Mouse (Mus musculus) myocyte (in vitro differentiated cells): ENCODE measurements around the gene Slc35e3.

Experiments used
- CEBPB ChIP-seq: IDR thresholded peaks from 2 replicates; pipeline ENCODE4 v1.6.1; 2011; ENCODE audit warnings: mild to moderate bottlenecking, moderate library complexity; ENCODE audit not compliant: poor library complexity, insufficient read depth, severe bottlenecking
- E2F4 ChIP-seq: IDR thresholded peaks from one replicate; pipeline ENCODE4 v1.6.1; 2011; ENCODE audit warnings: mild to moderate bottlenecking, control low read depth, moderate library complexity; ENCODE audit not compliant: insufficient read depth
- MAX ChIP-seq: IDR thresholded peaks from one replicate; pipeline ENCODE4 v1.6.1; 2011; ENCODE audit warnings: low read depth, mild to moderate bottlenecking, control low read depth
- MYOD1 ChIP-seq, 3 experiments: IDR thresholded peaks; one replicate each; pipeline ENCODE4 v1.6.1; 2011; ENCODE audit warnings: control low read depth in 2 of 3, low read depth in 2 of 3, mild to moderate bottlenecking in 2 of 3, moderate library complexity in 1 of 3; ENCODE audit not compliant: insufficient read length in 2 of 3, control insufficient read depth in 1 of 3
- MYOG ChIP-seq, 3 experiments: IDR thresholded peaks; one replicate each; pipeline ENCODE4 v1.6.1; 2011; ENCODE audit warnings: control low read depth in 2 of 3, low read depth in 2 of 3, mild to moderate bottlenecking in 2 of 3; ENCODE audit not compliant: insufficient read length in 2 of 3, control insufficient read depth in 1 of 3, insufficient read depth in 1 of 3
- POLR2A ChIP-seq: IDR thresholded peaks from one replicate; pipeline ENCODE4 v1.6.1; 2011; ENCODE audit warnings: low read depth, mild to moderate bottlenecking, control low read depth, moderate library complexity; ENCODE audit not compliant: insufficient read length
- POLR2AphosphoS2 ChIP-seq: IDR thresholded peaks from one replicate; pipeline ENCODE4 v1.6.1; 2011; ENCODE audit warnings: low read depth, control low read depth; ENCODE audit not compliant: insufficient read length
- REST ChIP-seq: IDR thresholded peaks from one replicate; pipeline ENCODE4 v1.6.1; 2011; ENCODE audit warnings: mild to moderate bottlenecking, control low read depth, moderate library complexity; ENCODE audit not compliant: insufficient read depth, insufficient read length
- SRF ChIP-seq: IDR thresholded peaks from one replicate; pipeline ENCODE4 v1.6.1; 2011; ENCODE audit warnings: low read depth; ENCODE audit not compliant: control insufficient read depth, insufficient read length
- TCF12 ChIP-seq: IDR thresholded peaks from one replicate; pipeline ENCODE4 v1.6.1; 2011; ENCODE audit warnings: mild to moderate bottlenecking, control low read depth; ENCODE audit not compliant: poor library complexity, insufficient read depth, severe bottlenecking
- TCF3 ChIP-seq: IDR thresholded peaks from one replicate; pipeline ENCODE4 v1.6.1; 2011; ENCODE audit warnings: low read depth, control low read depth; ENCODE audit not compliant: insufficient read length
- USF1 ChIP-seq: IDR thresholded peaks from one replicate; pipeline ENCODE4 v1.6.1; 2011; ENCODE audit warnings: low read depth, mild to moderate bottlenecking, control low read depth, moderate library complexity

DNA sequence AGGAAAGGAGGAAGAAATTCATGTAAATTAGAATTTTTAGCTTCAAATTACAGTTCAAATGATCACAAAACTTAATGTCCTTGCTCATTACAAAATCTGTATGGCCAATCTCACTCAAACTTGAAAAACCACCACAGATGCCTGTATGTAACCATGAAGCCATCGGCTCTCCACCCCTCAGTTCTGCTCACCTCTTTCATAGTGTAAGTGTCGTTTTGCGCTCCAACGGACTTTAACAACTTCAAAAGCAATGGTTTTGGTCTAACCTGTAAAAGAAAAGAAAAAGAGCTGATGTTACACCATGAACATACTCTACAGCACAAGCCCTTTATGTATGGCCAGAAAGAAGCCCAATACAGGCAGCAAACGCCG is 41.2 kb downstream of the Slc35e3 start:
- TF ChIP-seq POLR2A (no peak), CEBPB (no peak), USF1 (no peak), POLR2AphosphoS2 (no peak), E2F4 (no peak), MYOG (IDR thresholded peaks at IDR 0.05; ENCODE audit: control insufficient read depth in 1 of 3, insufficient read depth in 1 of 3, insufficient read length in 2 of 3, low read depth in 2 of 3) (no peak), MYOD1 (IDR thresholded peaks at IDR 0.05; ENCODE audit: control insufficient read depth in 1 of 3, insufficient read length in 2 of 3, low read depth in 2 of 3) (no peak), REST (no peak), MAX (no peak), TCF12 (no peak), TCF3 (no peak), SRF (no peak)
